Mouse (Mus musculus) myocyte (in vitro differentiated cells): Measurements from ENCODE around the gene Zfp526. TPM values are rescaled to one million over a fixed set of nuclear protein-coding genes. Genes with fewer than 3 reads are reported as not detected.

ENCODE experiments used
- H3K27me3 ChIP-seq: one replicate; pipeline ENCODE4 v1.6.1; 2011; ENCODE audit not compliant: control insufficient read depth, insufficient read depth, insufficient read length
- H3K36me3 ChIP-seq: one replicate; pipeline ENCODE4 v1.6.1; 2011; ENCODE audit not compliant: control insufficient read depth, insufficient read depth
- H3K4me2 ChIP-seq: one replicate; pipeline ENCODE4 v1.6.1; 2011; ENCODE audit warnings: low read depth, control low read depth
- H3K4me3 ChIP-seq: one replicate; pipeline ENCODE4 v1.5.1; 2011; ENCODE audit warnings: mild to moderate bottlenecking, control low read depth, moderate library complexity
- H3K79me2 ChIP-seq: one replicate; pipeline ENCODE4 v1.6.1; 2011; ENCODE audit not compliant: control insufficient read depth, insufficient read depth
- H3ac ChIP-seq: one replicate; pipeline ENCODE4 v1.6.1; 2011; ENCODE audit not compliant: control insufficient read depth, insufficient read length
- CEBPB ChIP-seq: IDR thresholded peaks from 2 replicates; pipeline ENCODE4 v1.6.1; 2011; ENCODE audit warnings: mild to moderate bottlenecking, moderate library complexity; ENCODE audit not compliant: poor library complexity, insufficient read depth, severe bottlenecking
- E2F4 ChIP-seq: IDR thresholded peaks from one replicate; pipeline ENCODE4 v1.6.1; 2011; ENCODE audit warnings: mild to moderate bottlenecking, control low read depth, moderate library complexity; ENCODE audit not compliant: insufficient read depth
- MAX ChIP-seq: IDR thresholded peaks from one replicate; pipeline ENCODE4 v1.6.1; 2011; ENCODE audit warnings: low read depth, mild to moderate bottlenecking, control low read depth
- MYOD1 ChIP-seq, 3 experiments: IDR thresholded peaks; one replicate each; pipeline ENCODE4 v1.6.1; 2011; ENCODE audit warnings: control low read depth in 2 of 3, low read depth in 2 of 3, mild to moderate bottlenecking in 2 of 3, moderate library complexity in 1 of 3; ENCODE audit not compliant: insufficient read length in 2 of 3, control insufficient read depth in 1 of 3
- MYOG ChIP-seq, 3 experiments: IDR thresholded peaks; one replicate each; pipeline ENCODE4 v1.6.1; 2011; ENCODE audit warnings: control low read depth in 2 of 3, low read depth in 2 of 3, mild to moderate bottlenecking in 2 of 3; ENCODE audit not compliant: insufficient read length in 2 of 3, control insufficient read depth in 1 of 3, insufficient read depth in 1 of 3
- POLR2A ChIP-seq: IDR thresholded peaks from one replicate; pipeline ENCODE4 v1.6.1; 2011; ENCODE audit warnings: low read depth, mild to moderate bottlenecking, control low read depth, moderate library complexity; ENCODE audit not compliant: insufficient read length
- POLR2AphosphoS2 ChIP-seq: IDR thresholded peaks from one replicate; pipeline ENCODE4 v1.6.1; 2011; ENCODE audit warnings: low read depth, control low read depth; ENCODE audit not compliant: insufficient read length
- REST ChIP-seq: IDR thresholded peaks from one replicate; pipeline ENCODE4 v1.6.1; 2011; ENCODE audit warnings: mild to moderate bottlenecking, control low read depth, moderate library complexity; ENCODE audit not compliant: insufficient read depth, insufficient read length
- SRF ChIP-seq: IDR thresholded peaks from one replicate; pipeline ENCODE4 v1.6.1; 2011; ENCODE audit warnings: low read depth; ENCODE audit not compliant: control insufficient read depth, insufficient read length
- TCF12 ChIP-seq: IDR thresholded peaks from one replicate; pipeline ENCODE4 v1.6.1; 2011; ENCODE audit warnings: mild to moderate bottlenecking, control low read depth; ENCODE audit not compliant: poor library complexity, insufficient read depth, severe bottlenecking
- TCF3 ChIP-seq: IDR thresholded peaks from one replicate; pipeline ENCODE4 v1.6.1; 2011; ENCODE audit warnings: low read depth, control low read depth; ENCODE audit not compliant: insufficient read length
- USF1 ChIP-seq: IDR thresholded peaks from one replicate; pipeline ENCODE4 v1.6.1; 2011; ENCODE audit warnings: low read depth, mild to moderate bottlenecking, control low read depth, moderate library complexity
- polyA plus RNA-seq: library from polyadenylated mRNA; unstranded; fragments of >200 nt; fragmentation: generic; extraction: Trizol; gene quantifications from one replicate; pipeline ENCODE4 v1.2.1, GENCODE M21; 2012; ENCODE audit warnings: missing spikeins

Zfp526 gene
- polyA plus RNA-seq, 1 experiment: 5.6 TPM

DNA sequence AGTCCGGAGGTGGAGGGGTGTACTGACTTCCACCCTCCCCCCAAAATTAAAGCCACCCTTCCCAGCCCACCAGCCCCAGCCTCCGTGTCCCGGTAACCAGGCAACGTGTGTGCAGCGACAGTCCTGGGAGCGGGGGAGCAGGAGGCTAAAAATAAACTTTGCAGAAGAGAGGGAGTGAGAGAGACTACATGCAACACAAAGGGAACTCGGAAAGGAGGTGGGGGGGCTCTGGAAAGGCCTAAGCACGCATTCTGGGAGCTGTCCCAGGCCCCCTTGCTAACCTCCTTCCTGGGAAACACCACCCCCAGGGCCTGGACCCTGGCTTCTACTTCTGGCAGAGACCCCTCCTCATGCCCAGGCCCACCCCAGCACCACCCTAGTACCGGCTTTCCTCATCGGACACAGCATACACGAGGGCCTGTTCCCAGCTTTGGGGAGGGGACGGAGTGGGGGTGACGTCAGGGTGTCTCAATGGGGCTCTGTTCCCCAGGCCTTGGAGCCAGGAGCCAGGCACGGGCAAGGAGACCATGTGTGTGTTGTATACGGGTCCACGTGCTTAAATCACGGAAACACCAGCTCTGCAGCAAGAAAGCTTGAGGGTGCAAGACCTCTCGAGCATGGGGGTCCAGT, 26.9 kb downstream of the Zfp526 start:
- TF ChIP-seq MAX: no peak
- TF ChIP-seq E2F4: no peak
- TF ChIP-seq TCF12: no peak
- Histone ChIP-seq H3K27me3 (no peaks in the 10 kb centered on the region), H3K36me3 (no peaks in the 10 kb centered on the region)

DNA sequence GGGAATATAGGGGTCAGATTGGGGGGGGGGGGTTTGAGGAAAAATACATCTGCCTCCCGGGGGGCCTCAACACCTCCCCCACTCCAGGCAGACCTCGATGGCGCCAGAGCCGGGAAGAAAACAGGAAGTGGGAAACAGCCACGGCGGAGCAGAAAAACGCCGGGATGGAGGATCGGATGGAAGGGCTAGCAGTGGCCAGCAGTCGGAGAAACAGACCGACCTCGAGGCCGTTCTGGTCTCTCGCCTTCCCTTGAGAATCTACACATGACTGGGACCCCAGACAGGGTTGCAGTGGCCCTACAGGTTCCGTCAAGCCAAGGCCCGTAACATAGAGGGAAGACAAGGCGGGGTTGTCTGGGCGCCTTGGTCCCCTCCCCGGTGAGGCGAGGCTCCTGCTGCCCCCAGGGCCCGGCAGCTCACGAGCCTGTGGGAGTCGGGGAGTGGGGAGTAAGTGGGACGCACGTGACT, 27.7 kb downstream of the Zfp526 start:
- Histone ChIP-seq H3ac (peak overlapping the region; percentile 27), H3K27me3 (no peaks in the 10 kb centered on the region), H3K4me2 (peak overlapping the region; percentile 99), H3K4me3 (peak overlapping the region; percentile 84), H3K79me2 (peaks cover 55% of the 10 kb centered on the region), H3K36me3 (no peaks in the 10 kb centered on the region)
- TF ChIP-seq POLR2AphosphoS2 (peak; percentile 48), TCF12 (no peak)

More for the DNA sequence above, 26.9 kb downstream of the Zfp526 start:
- peak overlapping the region; percentile 84 for H3K4me3 ChIP-seq
- H3K79me2 ChIP-seq: peaks cover 55% of the 10 kb centered on the region
- peak overlapping the region; percentile 99 for H3K4me2 ChIP-seq
- peak overlapping the region; percentile 27 for H3ac ChIP-seq

GRCm38 (mm10) chr7:25249314-25250140, 28.3 kb downstream of the Zfp526 start:
- H3K27me3 ChIP-seq: no peaks in the 10 kb centered on the region
- no peak for TF ChIP-seq MYOG (IDR thresholded peaks at IDR 0.05; ENCODE audit: control insufficient read depth in 1 of 3, insufficient read depth in 1 of 3, insufficient read length in 2 of 3, low read depth in 2 of 3)
- no peak for TF ChIP-seq USF1
- TF ChIP-seq MYOD1 (IDR thresholded peaks at IDR 0.05; ENCODE audit: control insufficient read depth in 1 of 3, insufficient read length in 2 of 3, low read depth in 2 of 3): no peak
- TF ChIP-seq MAX: no peak
- TF ChIP-seq SRF: no peak
- TF ChIP-seq REST: no peak
- no peak for TF ChIP-seq E2F4
- no peak for TF ChIP-seq CEBPB

DNA sequence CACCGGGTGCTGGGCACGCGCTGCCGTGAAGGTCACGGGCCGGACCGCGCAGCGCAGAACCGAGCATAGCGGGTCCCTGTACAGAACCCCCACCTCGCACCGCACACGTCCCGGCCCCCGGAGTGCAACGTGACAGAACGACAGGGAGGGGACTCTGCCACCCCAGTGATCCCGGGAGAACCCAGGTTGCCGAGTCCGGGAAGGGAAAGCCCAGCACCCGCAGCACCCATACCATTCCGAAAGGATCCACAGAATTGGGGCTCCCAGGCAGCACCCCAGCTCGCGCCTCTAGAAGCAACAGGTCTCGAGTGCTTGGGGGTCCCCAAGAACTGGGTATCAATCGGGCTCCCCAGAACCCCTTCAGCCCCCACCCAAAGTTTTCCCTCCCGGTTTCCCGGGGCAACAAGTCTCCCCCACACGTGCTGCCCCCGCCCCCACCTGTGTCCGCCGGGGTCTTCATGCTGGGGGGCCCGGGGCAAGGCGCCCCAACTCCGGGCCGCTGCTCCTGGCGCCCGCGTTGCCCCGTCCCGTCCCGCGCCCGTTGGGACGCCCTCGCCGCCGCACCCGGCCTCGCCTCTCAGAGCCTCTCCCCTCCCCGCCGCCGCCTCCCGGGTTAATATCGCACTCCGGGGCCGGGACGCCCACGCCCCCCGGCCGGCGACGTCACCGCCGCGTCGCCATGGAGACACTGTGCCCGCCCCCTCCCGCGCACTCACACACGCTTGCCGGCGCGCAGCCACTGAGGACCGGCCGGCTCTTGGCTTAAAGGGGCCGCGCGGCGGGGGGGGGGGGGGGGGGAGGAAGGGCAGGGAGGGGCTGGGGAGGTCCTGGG, 29.1 kb downstream of the Zfp526 start, which contains the start of gene Erf:
Gene Erf (minus strand): TSS at position 621 of the 832 bp plus-strand sequence.
- Histone ChIP-seq H3K4me3 (peak within 1 kb of the TSS; percentile 84), H3K36me3 (no peaks in the 10 kb centered on the region), H3K27me3 (no peaks in the 10 kb centered on the region), H3K79me2 (peaks cover 47% of the 10 kb centered on the region), H3K4me2 (peak within 1 kb of the TSS; percentile 95), H3ac (peak within 1 kb of the TSS; percentile 27)
- TF ChIP-seq REST: no peak
- TF ChIP-seq MYOD1 (IDR thresholded peaks at IDR 0.05; ENCODE audit: control insufficient read depth in 1 of 3, insufficient read length in 2 of 3, low read depth in 2 of 3): peak in 1 of 3 experiments; percentile 37
- TF ChIP-seq POLR2A: peak; percentile 95
- no peak for TF ChIP-seq CEBPB
- TF ChIP-seq MYOG (IDR thresholded peaks at IDR 0.05; ENCODE audit: control insufficient read depth in 1 of 3, insufficient read depth in 1 of 3, insufficient read length in 2 of 3, low read depth in 2 of 3): peak in 1 of 3 experiments; percentile 9
- TF ChIP-seq POLR2AphosphoS2: peak; percentile 96
- TF ChIP-seq MAX: no peak
- TF ChIP-seq TCF3: no peak

More at GRCm38 (mm10) chr7:25249314-25250140, 28.3 kb downstream of the Zfp526 start:
- peak overlapping the region; percentile 27 for H3ac ChIP-seq
- H3K4me2 ChIP-seq: peak overlapping the region; percentile 99
- peak overlapping the region; percentile 84 for H3K4me3 ChIP-seq
- H3K36me3 ChIP-seq: no peaks in the 10 kb centered on the region
- H3K79me2 ChIP-seq: peaks cover 55% of the 10 kb centered on the region
